Comparison of ENCODE assay signal across 16 mouse cellular contexts in genomic region chrX:42781566-42781965, GRCm38 (mm10).
"Had no signal": no experiment of that assay in that cellular context is flagged by ENCODE, and none has a peak within 500 bp of the region (broad histone marks: within the 10 kb centered on the region; RNA-seq: fewer than 3 reads in every experiment).

No protein-coding gene starts in this region.

- H3K27ac ChIP-seq: kidney, embryonic 15.5 days; left cerebral cortex, adult 2 months; limb, embryonic 10.5 days; liver, embryonic 15.5 days; macrophage; midbrain, embryonic 15.5 days had no signal

- H3K9me3 ChIP-seq: kidney, embryonic 15.5 days; limb, embryonic 10.5 days; liver, embryonic 15.5 days; megakaryocyte, embryonic 14.5 days; midbrain, embryonic 15.5 days had no signal

- ATAC-seq: midbrain, embryonic 15.5 days had no signal

- H3K4me2 ChIP-seq: kidney, embryonic 15.5 days; liver, embryonic 11.5 days; liver, embryonic 15.5 days; midbrain, embryonic 11.5 days; midbrain, embryonic 15.5 days had no signal

- H3K27me3 ChIP-seq: kidney, embryonic 15.5 days; liver, embryonic 15.5 days; megakaryocyte, embryonic 14.5 days; midbrain, embryonic 15.5 days had no signal

- H3K36me3 ChIP-seq: kidney, embryonic 15.5 days; limb, embryonic 10.5 days; liver, embryonic 15.5 days; midbrain, embryonic 15.5 days had no signal

- H3K4me1 ChIP-seq: kidney, embryonic 15.5 days; limb, embryonic 10.5 days; liver, embryonic 15.5 days; megakaryocyte, embryonic 14.5 days; midbrain, embryonic 15.5 days had no signal

- H3K9ac ChIP-seq: kidney, embryonic 15.5 days; liver, embryonic 15.5 days; midbrain, embryonic 15.5 days had no signal

- DNase-seq: kidney, postnatal 25 days; lung, adult 2 months; lung, postnatal 10 days; right cerebral cortex, postnatal 4 days; spleen, adult 18-20 months; thymus, adult 18-20 months; thymus, postnatal 14 days had no signal

- H3K4me3 ChIP-seq: kidney, embryonic 15.5 days; left cerebral cortex, adult 2 months; limb, embryonic 10.5 days; liver, embryonic 15.5 days; megakaryocyte, embryonic 14.5 days; midbrain, embryonic 15.5 days had no signal
